In genomic region chr12:84285593-84285968, GRCm38 (mm10) we compare ENCODE assay signal across 8 mouse cellular contexts. TPM values are rescaled to one million over a fixed set of nuclear protein-coding genes. Genes with fewer than 3 reads are reported as not detected.
DNase-seq lines count a peak whose midpoint lies in the region; ATAC-seq lines count a peak whose summit lies in the region.

No protein-coding gene starts in this region.

- no peaks in the 10 kb centered on the region for H3K9me3 ChIP-seq in heart, embryonic 16.5 days (replicated peaks; ENCODE audit: control insufficient read depth, low read length)
- no peaks in the 10 kb centered on the region for H3K9me3 ChIP-seq in hindbrain, embryonic 12.5 days (replicated peaks)
- H3K9me3 ChIP-seq in midbrain, embryonic 10.5 days (replicated peaks): no peaks in the 10 kb centered on the region; the same call in 1 of the 2 replicates

- peaks cover 16% of the 10 kb centered on the region; the same call in 1 of the 2 replicates for H3K4me1 ChIP-seq in heart, embryonic 16.5 days (ENCODE audit: control insufficient read depth, insufficient read depth, low read length)
- H3K4me1 ChIP-seq in brown adipose tissue, adult 24 weeks (ENCODE audit: control insufficient read depth, insufficient read depth, insufficient read length, low read length): 0 out of 2 replicates have a peak, but pooled peaks cover 2% of the 10 kb centered on the region
- peaks cover 4% of the 10 kb centered on the region for H3K4me1 ChIP-seq in hindbrain, embryonic 12.5 days
- peaks cover 16% of the 10 kb centered on the region for H3K4me1 ChIP-seq in midbrain, embryonic 10.5 days

- peak overlapping the region; percentile 66 for H3K4me2 ChIP-seq in heart, embryonic 16.5 days (ENCODE audit: low read depth, low read length)
- H3K4me2 ChIP-seq in hindbrain, embryonic 12.5 days (replicated peaks): peak overlapping the region; percentile 64

- WGBS in heart, embryonic 16.5 days: 18% methylated on average over 8 of the region's 8 CpGs
- 34% methylated on average over 8 of the region's 8 CpGs for WGBS in hindbrain, embryonic 12.5 days
- 43% methylated on average over 8 of the region's 8 CpGs for WGBS in midbrain, embryonic 10.5 days

- H3K9ac ChIP-seq in heart, embryonic 16.5 days (ENCODE audit: low read length): peak overlapping the region; percentile 89
- H3K9ac ChIP-seq in hindbrain, embryonic 12.5 days: peak overlapping the region; percentile 62

- no peaks in the 10 kb centered on the region for H3K27me3 ChIP-seq in heart, embryonic 16.5 days (ENCODE audit: control insufficient read depth, insufficient read depth, low read length)
- H3K27me3 ChIP-seq in hindbrain, embryonic 12.5 days: no peaks in the 10 kb centered on the region
- no peaks in the 10 kb centered on the region for H3K27me3 ChIP-seq in midbrain, embryonic 10.5 days (ENCODE audit: low read depth, poor library complexity, severe bottlenecking)

- peak overlapping the region; percentile 94 for H3K27ac ChIP-seq in heart, embryonic 16.5 days (ENCODE audit: low read length)
- peak overlapping the region; percentile 94 for H3K27ac ChIP-seq in brown adipose tissue, adult 24 weeks (replicated peaks; ENCODE audit: low read depth, low read length)
- H3K27ac ChIP-seq in hindbrain, embryonic 12.5 days: no peak overlapping the region
- peak overlapping the region; percentile 87 for H3K27ac ChIP-seq in midbrain, embryonic 10.5 days (replicated peaks)

- no peak for ATAC-seq in heart, embryonic 16.5 days (replicated peaks; ENCODE audit: extremely low read depth, insufficient read depth, low FRiP score)
- 0 out of 2 replicates have a peak, but pooled peaks have one; percentile 13 for ATAC-seq in hindbrain, embryonic 12.5 days (ENCODE audit: low FRiP score)

- H3K4me3 ChIP-seq in heart, embryonic 16.5 days (ENCODE audit: low read length): peak overlapping the region; percentile 78
- H3K4me3 ChIP-seq in brown adipose tissue, adult 24 weeks (ENCODE audit: insufficient read depth, low read depth, low read length): peak overlapping the region; percentile 74
- H3K4me3 ChIP-seq in hindbrain, embryonic 12.5 days: peak overlapping the region; percentile 51
- H3K4me3 ChIP-seq in midbrain, embryonic 10.5 days: peak overlapping the region; percentile 60

- no peak for DNase-seq in heart, postnatal 25 days (ENCODE audit: low spot score)
- no peak for DNase-seq in midbrain, embryonic 10.5 days (ENCODE audit: low spot score)
- DNase-seq in layer of hippocampus, adult 9-11 months: no peak
- DNase-seq in layer of hippocampus, postnatal 10 days (ENCODE audit: low spot score in 2 of 2): no peak
- DNase-seq in gastrocnemius, postnatal 10 days: no peak

- 0 out of 2 replicates have a peak, but pooled peaks cover 3% of the 10 kb centered on the region for H3K36me3 ChIP-seq in heart, embryonic 16.5 days (ENCODE audit: control insufficient read depth, insufficient read depth)
- H3K36me3 ChIP-seq in hindbrain, embryonic 12.5 days: no peaks in the 10 kb centered on the region
- H3K36me3 ChIP-seq in midbrain, embryonic 10.5 days: no peaks in the 10 kb centered on the region

- intact Hi-C loops in heart, postnatal 25 days (cut with DNase I): loop anchor here (2.0 to 5.0 kb wide), 2 partner anchors 31 to 72 kb away; partner anchors contain the start of gene Zfp410

RNA-seq across cellular contexts. Expression of gene Ptgr2, which starts 0.5 kb away (rescaled TPM):
- polyA plus RNA-seq in heart, embryonic 16.5 days (2015; fragmentation: Nextera tagmentation; extraction: Ambion mirVana): 98.0 and 103 TPM in 2 replicates
- 100 to 1,000 TPM; 213 to 236 TPM for total RNA-seq in heart, postnatal 25 days (2021)
- 253 and 299 TPM in 2 replicates for polyA plus RNA-seq in brown adipose tissue, adult 24 weeks (2012; ENCODE audit: insufficient read depth, insufficient read length, missing spikeins)
- polyA plus RNA-seq in hindbrain, embryonic 12.5 days (2016; fragmentation: Nextera tagmentation; extraction: Ambion mirVana): 16.0 and 17.4 TPM in 2 replicates
- polyA plus RNA-seq in midbrain, embryonic 10.5 days (2016; fragmentation: Nextera tagmentation; extraction: Ambion mirVana): 19.9 and 21.6 TPM in 2 replicates
- total RNA-seq in layer of hippocampus, postnatal 10 days (2021): 10 to 100 TPM; 29.1 to 34.5 TPM
- 10 to 100 TPM; 65.1 to 68.1 TPM for total RNA-seq in gastrocnemius, postnatal 10 days (2021)

RNA-seq across cellular contexts. Expression of gene Zfp410, which starts 31.1 kb away (rescaled TPM):
- polyA plus RNA-seq in heart, embryonic 16.5 days (2015; fragmentation: Nextera tagmentation; extraction: Ambion mirVana): 54.0 and 54.5 TPM in 2 replicates
- 10 to 100 TPM; 19.5 to 22.1 TPM for total RNA-seq in heart, postnatal 25 days (2021)
- 11.5 and 15.7 TPM in 2 replicates for polyA plus RNA-seq in brown adipose tissue, adult 24 weeks (2012; ENCODE audit: insufficient read depth, insufficient read length, missing spikeins)
- 99.3 and 101 TPM in 2 replicates for polyA plus RNA-seq in hindbrain, embryonic 12.5 days (2016; fragmentation: Nextera tagmentation; extraction: Ambion mirVana)
- polyA plus RNA-seq in midbrain, embryonic 10.5 days (2016; fragmentation: Nextera tagmentation; extraction: Ambion mirVana): 119 and 130 TPM in 2 replicates
- 10 to 100 TPM; 35.7 to 41.9 TPM for total RNA-seq in layer of hippocampus, postnatal 10 days (2021)
- 10 to 100 TPM; 21.6 to 25.8 TPM for total RNA-seq in gastrocnemius, postnatal 10 days (2021)
